Mouse (Mus musculus): ENCODE measurements at regions not wholly inside any gene's neighbourhood (a gene's known extent, or its start where the extent isn't known, plus 50 kb on each side); places are given as distances from the start of the nearest gene placed in this dataset.

GRCm38 (mm10) chr6:127251671-127251985 lies 99.6 kb upstream of the Ccnd2 start:
- peak overlapping the region; percentile 7; the same call in 1 of the 2 replicates for H3K4me2 ChIP-seq (ENCODE audit: low read depth, low read length)
- no peaks in the 10 kb centered on the region for H3K9me3 ChIP-seq (ENCODE audit: control insufficient read depth, low read length)
- no peaks in the 10 kb centered on the region for H3K27me3 ChIP-seq (replicated peaks; ENCODE audit: control insufficient read depth, insufficient read depth, low read length)
- WGBS, result 5% methylated on average over 5 of the region's 5 CpGs
- no peak overlapping the region for H3K9ac ChIP-seq (ENCODE audit: low read depth, low read length)
- no peaks in the 10 kb centered on the region for H3K36me3 ChIP-seq (ENCODE audit: control insufficient read depth, insufficient read depth, low read length)
- no peak overlapping the region for H3K4me3 ChIP-seq (ENCODE audit: low read length)
- peaks cover 17% of the 10 kb centered on the region for H3K4me1 ChIP-seq (ENCODE audit: control insufficient read depth, insufficient read depth, low read length)
- ATAC-seq, result peak; percentile 76
- H3K27ac ChIP-seq (ENCODE audit: low read length), result peak overlapping the region; percentile 55; the same call in 1 of the 2 replicates

DNA sequence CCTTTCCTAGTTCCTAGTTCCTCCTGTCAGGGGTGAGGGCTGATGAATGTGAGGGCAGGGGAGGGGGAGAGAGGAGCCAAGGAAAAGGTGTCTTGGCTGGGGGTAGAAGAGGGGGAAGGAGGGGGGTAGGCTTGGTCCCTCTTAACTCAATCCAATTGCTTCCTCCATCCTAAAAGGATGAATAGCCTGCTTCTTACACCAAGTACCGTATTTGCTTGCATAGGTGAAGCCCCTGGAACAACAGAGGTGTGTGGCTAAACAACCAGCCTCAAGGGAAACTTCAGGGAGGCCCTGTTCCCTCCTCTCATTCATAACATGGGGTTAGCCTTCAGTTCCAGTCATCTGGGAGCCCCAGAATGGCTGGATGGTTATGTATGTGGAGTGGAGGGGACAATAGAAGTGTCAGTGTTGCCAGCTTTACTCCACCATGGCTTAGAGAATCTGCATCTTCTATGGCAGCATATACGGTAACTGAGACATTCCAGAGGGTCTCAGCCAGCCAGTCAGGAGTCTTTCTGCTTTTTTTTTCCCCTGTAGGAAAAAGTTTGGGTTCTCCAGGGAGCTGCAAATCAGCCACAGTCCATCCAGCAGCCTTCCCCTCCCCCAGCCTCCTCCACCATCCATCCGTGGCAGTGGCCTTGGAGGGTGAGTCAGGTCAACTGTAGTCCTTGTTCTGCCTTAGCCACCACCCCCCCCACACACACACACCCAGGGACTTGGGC lies 100.2 kb upstream of the Ccnd2 start:
- Histone ChIP-seq H3K27me3 (replicated peaks; ENCODE audit: control insufficient read depth, insufficient read depth, low read length) (no peaks in the 10 kb centered on the region), H3K9ac (ENCODE audit: low read depth, low read length) (no peak overlapping the region), H3K27ac (ENCODE audit: low read length) (peak overlapping the region; percentile 55; the same call in 1 of the 2 replicates), H3K4me1 (ENCODE audit: control insufficient read depth, insufficient read depth, low read length) (peaks cover 17% of the 10 kb centered on the region), H3K4me3 (ENCODE audit: low read length) (no peak overlapping the region), H3K4me2 (ENCODE audit: low read depth, low read length) (peak overlapping the region; percentile 7; the same call in 1 of the 2 replicates), H3K36me3 (ENCODE audit: control insufficient read depth, insufficient read depth, low read length) (no peaks in the 10 kb centered on the region), H3K9me3 (ENCODE audit: control insufficient read depth, low read length) (no peaks in the 10 kb centered on the region)
- 0 out of 2 replicates have a peak, but pooled peaks have one; percentile 14 for ATAC-seq
- WGBS, result 15% methylated on average over 3 of the region's 3 CpGs

DNA sequence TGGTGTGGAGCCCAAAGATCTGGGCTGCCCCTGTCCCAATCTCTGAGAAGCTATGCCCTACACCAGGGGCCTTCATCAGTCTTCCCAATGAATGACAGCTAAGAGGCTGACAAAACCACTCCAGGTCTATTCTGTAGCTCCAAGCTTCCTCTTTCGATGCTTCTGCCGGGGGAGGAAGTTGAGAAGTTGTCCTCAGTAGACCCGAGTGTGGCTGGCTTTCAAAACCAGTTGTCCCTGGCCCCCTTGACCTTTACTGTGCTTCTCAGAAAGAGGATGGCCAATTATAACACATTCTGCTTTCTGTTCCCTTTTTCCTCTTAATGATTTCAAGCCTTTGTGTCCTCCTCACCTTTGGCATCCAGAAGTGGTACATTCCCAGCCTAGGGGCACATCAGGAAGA lies 101.9 kb upstream of the Ccnd2 start:
- Histone ChIP-seq H3K27me3 (replicated peaks; ENCODE audit: control insufficient read depth, insufficient read depth, low read length) (no peaks in the 10 kb centered on the region), H3K4me1 (ENCODE audit: control insufficient read depth, insufficient read depth, low read length) (peaks cover 17% of the 10 kb centered on the region), H3K36me3 (ENCODE audit: control insufficient read depth, insufficient read depth, low read length) (no peaks in the 10 kb centered on the region), H3K9me3 (ENCODE audit: control insufficient read depth, low read length) (no peaks in the 10 kb centered on the region), H3K9ac (ENCODE audit: low read depth, low read length) (no peak overlapping the region), H3K27ac (ENCODE audit: low read length) (no peak overlapping the region), H3K4me3 (ENCODE audit: low read length) (no peak overlapping the region), H3K4me2 (ENCODE audit: low read depth, low read length) (no peak overlapping the region)
- 76% methylated on average over 3 of the region's 3 CpGs for WGBS
- ATAC-seq, result no peak

- H3K4me3 ChIP-seq (ENCODE audit: low read length), result no peak overlapping the region
- no peak for ATAC-seq
- H3K27me3 ChIP-seq (replicated peaks; ENCODE audit: control insufficient read depth, insufficient read depth, low read length), result no peaks in the 10 kb centered on the region
- H3K9ac ChIP-seq (ENCODE audit: low read depth, low read length), result no peak overlapping the region
- 53% methylated on average over 5 of the region's 5 CpGs for WGBS
- no peak overlapping the region for H3K27ac ChIP-seq (ENCODE audit: low read length)
- H3K4me1 ChIP-seq (ENCODE audit: control insufficient read depth, insufficient read depth, low read length), result peaks cover 34% of the 10 kb centered on the region
- no peak overlapping the region for H3K4me2 ChIP-seq (ENCODE audit: low read depth, low read length)
- no peaks in the 10 kb centered on the region for H3K36me3 ChIP-seq (ENCODE audit: control insufficient read depth, insufficient read depth, low read length)
- no peaks in the 10 kb centered on the region for H3K9me3 ChIP-seq (ENCODE audit: control insufficient read depth, low read length)
Measured at GRCm38 (mm10) chr6:127263903-127264680, 112.1 kb upstream of the Ccnd2 start.

DNA sequence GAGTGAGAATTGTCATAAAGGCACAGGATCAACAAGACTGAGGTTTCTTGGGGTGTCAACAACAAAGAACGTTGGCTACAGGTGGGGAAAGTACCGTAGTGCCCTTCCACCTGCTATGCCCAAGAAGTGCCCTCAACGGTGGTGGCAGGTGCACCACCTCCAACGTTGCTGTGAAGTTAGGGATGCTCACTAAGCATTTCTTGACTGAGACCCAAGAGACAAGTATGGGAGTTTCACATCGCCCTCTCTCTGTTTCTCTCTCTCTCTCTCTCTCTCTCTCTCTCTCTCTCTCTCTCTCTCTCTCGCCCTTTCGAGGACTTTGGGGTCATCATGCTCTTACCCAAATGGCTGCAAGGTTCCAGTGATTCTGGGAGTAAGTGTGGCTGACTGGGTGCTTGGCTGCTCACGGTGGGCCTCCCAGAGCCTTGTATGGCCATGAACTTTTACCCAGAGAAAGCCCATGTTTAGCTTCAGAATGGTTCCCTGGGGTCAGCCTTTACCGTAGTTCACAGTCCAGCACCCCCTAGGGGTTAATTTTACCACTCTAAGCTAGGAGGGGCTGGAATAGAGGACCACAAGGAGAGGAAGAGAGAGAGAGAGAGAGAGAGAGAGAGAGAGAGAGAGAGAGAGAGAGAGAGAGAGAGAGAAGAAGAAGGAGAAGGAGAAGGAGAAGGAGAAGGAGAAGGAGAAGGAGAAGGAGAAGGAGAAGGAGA lies 113.2 kb upstream of the Ccnd2 start:
- no peak for ATAC-seq
- no peak overlapping the region for H3K4me3 ChIP-seq (ENCODE audit: low read length)
- no peaks in the 10 kb centered on the region for H3K9me3 ChIP-seq (ENCODE audit: control insufficient read depth, low read length)
- peak overlapping the region; percentile 39 for H3K27ac ChIP-seq (ENCODE audit: low read length)
- no peak overlapping the region for H3K9ac ChIP-seq (ENCODE audit: low read depth, low read length)
- H3K4me1 ChIP-seq (ENCODE audit: control insufficient read depth, insufficient read depth, low read length), result peaks cover 34% of the 10 kb centered on the region
- WGBS, result 75% methylated on average over 9 of the region's 9 CpGs
- no peaks in the 10 kb centered on the region for H3K36me3 ChIP-seq (ENCODE audit: control insufficient read depth, insufficient read depth, low read length)
- H3K4me2 ChIP-seq (ENCODE audit: low read depth, low read length), result peak overlapping the region; percentile 19; the same call in 1 of the 2 replicates
- no peaks in the 10 kb centered on the region for H3K27me3 ChIP-seq (replicated peaks; ENCODE audit: control insufficient read depth, insufficient read depth, low read length)

DNA sequence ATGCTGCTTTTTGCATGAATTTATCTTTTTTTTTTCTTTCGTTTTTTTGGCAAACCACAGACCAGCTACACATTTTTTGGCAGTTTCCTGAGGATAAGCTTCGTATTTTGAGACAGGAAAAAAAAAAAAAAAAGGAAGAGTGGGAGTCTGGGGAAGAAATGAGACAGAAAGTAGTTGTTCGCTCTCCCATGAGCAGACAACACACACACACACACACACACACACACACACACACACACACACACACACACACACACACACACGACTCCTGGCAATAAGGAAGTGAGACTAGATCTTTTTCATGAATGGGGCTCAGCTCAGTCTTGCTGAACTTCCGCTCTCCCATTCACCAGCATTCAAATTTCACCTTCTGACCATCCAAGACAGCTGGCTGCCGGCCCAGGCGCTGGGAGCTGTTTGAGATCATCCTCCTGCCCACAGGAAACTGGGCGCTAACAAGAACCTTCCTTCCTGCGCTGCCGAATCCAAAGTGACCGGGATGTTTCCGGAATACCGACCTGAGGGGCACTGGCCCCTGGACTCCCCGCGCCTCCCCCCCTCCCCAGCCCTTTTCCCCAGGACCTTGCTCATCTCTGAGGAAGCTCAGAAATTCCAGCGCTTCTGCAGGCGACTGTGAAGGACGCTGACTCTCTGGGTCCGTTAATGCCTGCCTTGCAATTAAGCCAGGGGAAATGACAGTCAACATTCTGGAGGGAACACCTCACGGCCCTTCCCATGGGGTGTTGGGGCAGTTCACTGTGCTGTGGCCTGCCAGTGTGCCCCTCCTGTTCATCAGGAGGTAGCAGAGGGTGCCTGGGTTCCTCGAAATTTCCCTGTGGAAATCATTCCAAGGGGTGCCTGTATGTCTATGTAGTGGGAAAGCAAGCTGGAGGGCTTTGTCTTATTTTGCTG lies 114.2 kb upstream of the Ccnd2 start:
- WGBS, result 4% methylated on average over 21 of the region's 21 CpGs
- Histone ChIP-seq H3K4me1 (ENCODE audit: control insufficient read depth, insufficient read depth, low read length) (peaks cover 34% of the 10 kb centered on the region), H3K27ac (ENCODE audit: low read length) (peak overlapping the region; percentile 88), H3K4me3 (ENCODE audit: low read length) (peak overlapping the region; percentile 45), H3K9me3 (ENCODE audit: control insufficient read depth, low read length) (no peaks in the 10 kb centered on the region), H3K9ac (ENCODE audit: low read depth, low read length) (peak overlapping the region; percentile 69), H3K27me3 (replicated peaks; ENCODE audit: control insufficient read depth, insufficient read depth, low read length) (no peaks in the 10 kb centered on the region), H3K4me2 (ENCODE audit: low read depth, low read length) (peak overlapping the region; percentile 72), H3K36me3 (ENCODE audit: control insufficient read depth, insufficient read depth, low read length) (no peaks in the 10 kb centered on the region)
- ATAC-seq, result peak; percentile 62

DNA sequence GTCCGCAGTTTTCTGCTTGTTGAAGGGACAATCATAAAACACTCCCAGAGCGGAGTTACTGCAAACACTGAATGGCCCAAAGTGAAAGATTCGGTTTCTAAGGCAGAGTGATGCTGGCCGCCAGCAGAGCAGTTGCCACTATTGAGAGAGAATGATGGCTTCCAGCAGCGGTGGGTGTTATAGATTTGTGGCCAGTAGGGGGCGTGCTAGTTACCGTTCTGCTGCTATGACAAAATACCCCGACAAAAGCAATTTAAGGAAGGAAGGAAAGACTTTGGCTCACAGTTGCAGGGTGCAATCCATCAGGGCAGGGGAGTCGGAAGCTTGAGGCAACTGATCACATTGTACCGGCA lies 114.8 kb upstream of the Ccnd2 start:
- no peak for ATAC-seq
- H3K9ac ChIP-seq (ENCODE audit: low read depth, low read length), result peak overlapping the region; percentile 69
- 40% methylated on average over 10 of the region's 10 CpGs for WGBS

GRCm38 (mm10) chr6:127269021-127269420 lies 117.0 kb upstream of the Ccnd2 start:
- peaks cover 31% of the 10 kb centered on the region for H3K4me1 ChIP-seq (ENCODE audit: control insufficient read depth, insufficient read depth, low read length)
- H3K9me3 ChIP-seq (ENCODE audit: control insufficient read depth, low read length), result no peaks in the 10 kb centered on the region
- H3K36me3 ChIP-seq (ENCODE audit: control insufficient read depth, insufficient read depth, low read length), result no peaks in the 10 kb centered on the region
- 52% methylated on average over 4 of the region's 4 CpGs for WGBS
- no peak overlapping the region; the same call in 1 of the 2 replicates for H3K4me2 ChIP-seq (ENCODE audit: low read depth, low read length)
- H3K9ac ChIP-seq (ENCODE audit: low read depth, low read length), result no peak overlapping the region
- no peaks in the 10 kb centered on the region for H3K27me3 ChIP-seq (replicated peaks; ENCODE audit: control insufficient read depth, insufficient read depth, low read length)
- ATAC-seq, result peak; percentile 80
- H3K27ac ChIP-seq (ENCODE audit: low read length), result peak overlapping the region; percentile 84
- no peak overlapping the region for H3K4me3 ChIP-seq (ENCODE audit: low read length)

More for the DNA sequence above, 114.8 kb upstream of the Ccnd2 start:
- Histone ChIP-seq H3K4me1 (ENCODE audit: control insufficient read depth, insufficient read depth, low read length) (peaks cover 34% of the 10 kb centered on the region), H3K4me3 (ENCODE audit: low read length) (peak overlapping the region; percentile 45), H3K27me3 (replicated peaks; ENCODE audit: control insufficient read depth, insufficient read depth, low read length) (no peaks in the 10 kb centered on the region), H3K36me3 (ENCODE audit: control insufficient read depth, insufficient read depth, low read length) (no peaks in the 10 kb centered on the region), H3K27ac (ENCODE audit: low read length) (peak overlapping the region; percentile 88), H3K9me3 (ENCODE audit: control insufficient read depth, low read length) (no peaks in the 10 kb centered on the region), H3K4me2 (ENCODE audit: low read depth, low read length) (peak overlapping the region; percentile 72)
